Mouse (Mus musculus): ENCODE results near the gene Echdc3. TPM values are rescaled to one million over a fixed set of nuclear protein-coding genes. Genes with fewer than 3 reads are reported as not detected.

The Echdc3 gene
- polyA plus RNA-seq, 1 experiment = 0.06 TPM

GRCm38 (mm10) chr2:6252491-6252890 is 39.7 kb upstream of the Echdc3 start:
- H3K4me3 ChIP-seq (replicated peaks) = no peak overlapping the region
- H3K4me1 ChIP-seq (ENCODE audit: control insufficient read depth) = peaks cover 7% of the 10 kb centered on the region
- no peaks in the 10 kb centered on the region; the same call in 1 of the 2 replicates for H3K9me3 ChIP-seq (ENCODE audit: control insufficient read depth, low read length)
- H3K27me3 ChIP-seq (ENCODE audit: control insufficient read depth) = no peaks in the 10 kb centered on the region; the same call in 1 of the 2 replicates
- TF ChIP-seq TAL1 (IDR thresholded peaks at IDR 0.05; ENCODE audit: low read length) (no peak), GATA1 (IDR thresholded peaks at IDR 0.05; ENCODE audit: low read length) (no peak)
- no peaks in the 10 kb centered on the region for H3K36me3 ChIP-seq (ENCODE audit: control insufficient read depth)

- no peaks in the 10 kb centered on the region; the same call in 1 of the 2 replicates for H3K9me3 ChIP-seq (ENCODE audit: control insufficient read depth, low read length)
- H3K27me3 ChIP-seq (ENCODE audit: control insufficient read depth) = no peaks in the 10 kb centered on the region; the same call in 1 of the 2 replicates
- no peak overlapping the region for H3K4me3 ChIP-seq (replicated peaks)
- peaks cover 7% of the 10 kb centered on the region for H3K4me1 ChIP-seq (ENCODE audit: control insufficient read depth)
- TF ChIP-seq TAL1 (IDR thresholded peaks at IDR 0.05; ENCODE audit: low read length) = no peak
- TF ChIP-seq GATA1 (IDR thresholded peaks at IDR 0.05; ENCODE audit: low read length) = no peak
- no peaks in the 10 kb centered on the region for H3K36me3 ChIP-seq (ENCODE audit: control insufficient read depth)
Measured at GRCm38 (mm10) chr2:6251076-6251496, 38.3 kb upstream of the Echdc3 start.

- no peak for TF ChIP-seq TAL1 (IDR thresholded peaks at IDR 0.05; ENCODE audit: low read length)
- TF ChIP-seq GATA1 (IDR thresholded peaks at IDR 0.05; ENCODE audit: low read length) = no peak
- Histone ChIP-seq H3K36me3 (ENCODE audit: control insufficient read depth) (no peaks in the 10 kb centered on the region), H3K9me3 (ENCODE audit: control insufficient read depth, low read length) (no peaks in the 10 kb centered on the region), H3K4me1 (ENCODE audit: control insufficient read depth) (no peaks in the 10 kb centered on the region), H3K4me3 (replicated peaks) (no peak overlapping the region), H3K27me3 (ENCODE audit: control insufficient read depth) (peaks cover 13% of the 10 kb centered on the region)
Measured at GRCm38 (mm10) chr2:6241446-6241845, 28.6 kb upstream of the Echdc3 start.

- TF ChIP-seq TAL1 (IDR thresholded peaks at IDR 0.05; ENCODE audit: low read length) (no peak), GATA1 (IDR thresholded peaks at IDR 0.05; ENCODE audit: low read length) (no peak)
- Histone ChIP-seq H3K36me3 (ENCODE audit: control insufficient read depth) (no peaks in the 10 kb centered on the region), H3K4me1 (ENCODE audit: control insufficient read depth) (no peaks in the 10 kb centered on the region), H3K27me3 (ENCODE audit: control insufficient read depth) (peaks cover 13% of the 10 kb centered on the region), H3K9me3 (ENCODE audit: control insufficient read depth, low read length) (no peaks in the 10 kb centered on the region), H3K4me3 (replicated peaks) (no peak overlapping the region)
Measured at GRCm38 (mm10) chr2:6240072-6240471, 27.2 kb upstream of the Echdc3 start.

- no peak for TF ChIP-seq GATA1 (IDR thresholded peaks at IDR 0.05; ENCODE audit: low read length)
- TF ChIP-seq TAL1 (IDR thresholded peaks at IDR 0.05; ENCODE audit: low read length) = no peak
- Histone ChIP-seq H3K36me3 (ENCODE audit: control insufficient read depth) (no peaks in the 10 kb centered on the region), H3K27me3 (ENCODE audit: control insufficient read depth) (peaks cover 13% of the 10 kb centered on the region)
Measured at GRCm38 (mm10) chr2:6239333-6239732, 26.5 kb upstream of the Echdc3 start.

GRCm38 (mm10) chr2:6238679-6239078 is 25.8 kb upstream of the Echdc3 start:
- no peak for TF ChIP-seq GATA1 (IDR thresholded peaks at IDR 0.05; ENCODE audit: low read length)
- no peaks in the 10 kb centered on the region for H3K9me3 ChIP-seq (ENCODE audit: control insufficient read depth, low read length)
- no peaks in the 10 kb centered on the region for H3K4me1 ChIP-seq (ENCODE audit: control insufficient read depth)
- H3K36me3 ChIP-seq (ENCODE audit: control insufficient read depth) = no peaks in the 10 kb centered on the region
- no peak overlapping the region for H3K4me3 ChIP-seq (replicated peaks)
- peaks cover 13% of the 10 kb centered on the region for H3K27me3 ChIP-seq (ENCODE audit: control insufficient read depth)

More at GRCm38 (mm10) chr2:6239333-6239732, 26.5 kb upstream of the Echdc3 start:
- Histone ChIP-seq H3K9me3 (ENCODE audit: control insufficient read depth, low read length) (no peaks in the 10 kb centered on the region), H3K4me3 (replicated peaks) (no peak overlapping the region), H3K4me1 (ENCODE audit: control insufficient read depth) (no peaks in the 10 kb centered on the region)

- H3K4me3 ChIP-seq (replicated peaks) = no peak overlapping the region
- no peaks in the 10 kb centered on the region for H3K9me3 ChIP-seq (ENCODE audit: control insufficient read depth, low read length)
- TF ChIP-seq GATA1 (IDR thresholded peaks at IDR 0.05; ENCODE audit: low read length) (no peak), TAL1 (IDR thresholded peaks at IDR 0.05; ENCODE audit: low read length) (no peak)
- no peaks in the 10 kb centered on the region for H3K36me3 ChIP-seq (ENCODE audit: control insufficient read depth)
- H3K27me3 ChIP-seq (ENCODE audit: control insufficient read depth) = peaks cover 13% of the 10 kb centered on the region
- no peaks in the 10 kb centered on the region for H3K4me1 ChIP-seq (ENCODE audit: control insufficient read depth)
Measured at GRCm38 (mm10) chr2:6238244-6238643, 25.4 kb upstream of the Echdc3 start.

GRCm38 (mm10) chr2:6233353-6233752 is 20.5 kb upstream of the Echdc3 start:
- Histone ChIP-seq H3K9me3 (ENCODE audit: control insufficient read depth, low read length) (no peaks in the 10 kb centered on the region), H3K4me1 (ENCODE audit: control insufficient read depth) (peaks cover 6% of the 10 kb centered on the region; the same call in 1 of the 2 replicates), H3K36me3 (ENCODE audit: control insufficient read depth) (no peaks in the 10 kb centered on the region), H3K4me3 (replicated peaks) (no peak overlapping the region), H3K27me3 (ENCODE audit: control insufficient read depth) (peaks cover under 1% of the 10 kb centered on the region)
- TF ChIP-seq GATA1 (IDR thresholded peaks at IDR 0.05; ENCODE audit: low read length) (no peak), TAL1 (IDR thresholded peaks at IDR 0.05; ENCODE audit: low read length) (no peak)

GRCm38 (mm10) chr2:6232755-6233154 is 19.9 kb upstream of the Echdc3 start:
- no peaks in the 10 kb centered on the region for H3K27me3 ChIP-seq (ENCODE audit: control insufficient read depth)
- TF ChIP-seq TAL1 (IDR thresholded peaks at IDR 0.05; ENCODE audit: low read length) (no peak), GATA1 (IDR thresholded peaks at IDR 0.05; ENCODE audit: low read length) (no peak)
- H3K9me3 ChIP-seq (ENCODE audit: control insufficient read depth, low read length) = no peaks in the 10 kb centered on the region

GRCm38 (mm10) chr2:6230865-6231264 is 18.0 kb upstream of the Echdc3 start:
- no peaks in the 10 kb centered on the region for H3K27me3 ChIP-seq (ENCODE audit: control insufficient read depth)
- no peaks in the 10 kb centered on the region for H3K9me3 ChIP-seq (ENCODE audit: control insufficient read depth, low read length)
- peaks cover 6% of the 10 kb centered on the region; the same call in 1 of the 2 replicates for H3K4me1 ChIP-seq (ENCODE audit: control insufficient read depth)
- TF ChIP-seq GATA1 (IDR thresholded peaks at IDR 0.05; ENCODE audit: low read length) (no peak), TAL1 (IDR thresholded peaks at IDR 0.05; ENCODE audit: low read length) (no peak)
- H3K4me3 ChIP-seq (replicated peaks) = no peak overlapping the region
- no peaks in the 10 kb centered on the region for H3K36me3 ChIP-seq (ENCODE audit: control insufficient read depth)

More at GRCm38 (mm10) chr2:6232755-6233154, 19.9 kb upstream of the Echdc3 start:
- H3K36me3 ChIP-seq (ENCODE audit: control insufficient read depth) = no peaks in the 10 kb centered on the region
- no peak overlapping the region for H3K4me3 ChIP-seq (replicated peaks)
- H3K4me1 ChIP-seq (ENCODE audit: control insufficient read depth) = peaks cover 6% of the 10 kb centered on the region; the same call in 1 of the 2 replicates
